ENCODE assay signal across 8 mouse cellular contexts in the genomic region with DNA sequence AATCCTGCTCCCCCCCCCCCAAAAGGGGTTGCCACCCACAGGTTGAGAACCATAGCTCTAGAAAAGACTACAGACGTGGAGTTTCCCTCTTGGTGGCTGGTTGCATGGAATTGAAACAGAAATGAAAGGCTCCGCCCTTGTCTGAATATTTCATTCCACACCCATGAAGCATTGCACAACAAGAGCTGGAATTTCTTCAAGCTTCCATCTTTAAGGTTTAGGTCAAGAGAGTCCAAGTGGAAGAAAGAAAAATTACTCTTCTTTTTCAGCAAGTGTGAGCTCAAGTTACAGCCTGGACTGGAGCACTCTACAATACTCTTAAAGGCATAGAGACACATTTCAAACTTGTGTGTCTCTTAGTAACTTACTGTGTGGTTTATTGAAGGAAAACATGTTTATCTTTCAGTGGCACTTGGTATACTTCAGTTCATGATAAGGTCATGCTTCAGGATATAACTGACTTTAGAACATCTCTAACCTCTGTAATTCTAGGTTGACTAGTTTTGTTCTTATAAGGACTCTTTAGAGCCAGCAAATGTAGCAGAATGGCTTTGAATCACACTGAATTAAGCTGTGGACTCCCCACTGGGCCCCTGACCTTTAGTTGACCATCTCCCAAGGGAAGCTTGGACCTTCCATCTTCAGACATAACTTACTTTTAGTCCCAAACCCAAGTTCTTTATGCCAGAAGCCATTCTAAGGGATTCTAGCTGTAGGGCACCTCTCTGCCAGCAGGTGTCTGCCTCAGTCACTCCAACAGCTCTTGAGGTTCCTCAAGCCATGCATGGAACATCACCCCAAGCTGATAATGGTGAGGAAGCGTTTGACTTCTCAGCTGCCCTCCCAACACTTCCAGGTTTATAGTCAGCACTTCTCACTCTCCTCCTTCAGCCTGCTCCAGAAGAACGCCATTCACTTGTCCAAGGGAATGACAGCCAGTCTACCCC. TPM values are rescaled to one million over a fixed set of nuclear protein-coding genes. Genes with fewer than 3 reads are reported as not detected.
DNase-seq lines count a peak whose midpoint lies in the region; ATAC-seq and TF ChIP-seq lines count a peak whose summit lies in the region.

No protein-coding gene starts in this region.

- peaks cover 81% of the 10 kb centered on the region for H3K79me2 ChIP-seq in myocyte (ENCODE audit: control insufficient read depth, insufficient read depth)

- H3K27me3 ChIP-seq in cerebellum, adult 2 months (ENCODE audit: control insufficient read depth, insufficient read depth, low read length) = no peaks in the 10 kb centered on the region
- H3K27me3 ChIP-seq in kidney, postnatal 0 days (ENCODE audit: insufficient read depth, low read length) = no peaks in the 10 kb centered on the region
- no peaks in the 10 kb centered on the region for H3K27me3 ChIP-seq in myocyte (ENCODE audit: control insufficient read depth, insufficient read depth, insufficient read length)

- DNase-seq in cerebellum, adult 2 months = peak in 1 of 2 experiments; percentile 24
- no peak for DNase-seq in cerebellum, postnatal 10 days
- DNase-seq in urinary bladder, postnatal 14 days (ENCODE audit: low spot score) = peak; percentile 56
- DNase-seq in urinary bladder, postnatal 4 days (ENCODE audit: low spot score in 2 of 2) = no peak
- DNase-seq in kidney, postnatal 0 days (ENCODE audit: low spot score) = peak; percentile 79
- no peak for DNase-seq in frontal cortex, postnatal 10 days (ENCODE audit: low spot score in 2 of 2)

- TF ChIP-seq CTCF in cerebellum, adult 2 months (IDR thresholded peaks at IDR 0.05; ENCODE audit: borderline replicate concordance, insufficient read depth, low read depth, low read length) = no peak
- TF ChIP-seq CTCF in kidney, postnatal 0 days (IDR thresholded peaks at IDR 0.05; ENCODE audit: low read depth) = peak; percentile 26; the same call in 1 of the 2 replicates

- no peak for ATAC-seq in kidney, postnatal 0 days (replicated peaks; ENCODE audit: low FRiP score, low read depth)
- no peak for ATAC-seq in activated CD4-positive, CD25-positive, alpha-beta regulatory T cell, adult 4 months

- no peaks in the 10 kb centered on the region for H3K9me3 ChIP-seq in kidney, postnatal 0 days (replicated peaks; ENCODE audit: low read length)

- H3K36me3 ChIP-seq in kidney, postnatal 0 days (ENCODE audit: insufficient read depth, low read length) = no peaks in the 10 kb centered on the region
- H3K36me3 ChIP-seq in myocyte (ENCODE audit: control insufficient read depth, insufficient read depth) = peaks cover 9% of the 10 kb centered on the region

- no peak overlapping the region for H3K27ac ChIP-seq in cerebellum, adult 2 months (ENCODE audit: insufficient read depth, low read length)
- no peak overlapping the region for H3K27ac ChIP-seq in kidney, postnatal 0 days

- TF ChIP-seq POLR2A in cerebellum, adult 2 months (IDR thresholded peaks at IDR 0.05; ENCODE audit: borderline replicate concordance, insufficient read depth, low read length) = no peak
- TF ChIP-seq POLR2A in myocyte (IDR thresholded peaks at IDR 0.05; ENCODE audit: insufficient read length, low read depth) = no peak

- peaks cover 17% of the 10 kb centered on the region for H3K4me1 ChIP-seq in cerebellum, adult 2 months (ENCODE audit: control insufficient read depth, insufficient read depth, low read length)
- peaks cover 6% of the 10 kb centered on the region; the same call in 1 of the 2 replicates for H3K4me1 ChIP-seq in kidney, postnatal 0 days (replicated peaks; ENCODE audit: insufficient read depth, low read length)

- H3K4me3 ChIP-seq in cerebellum, adult 2 months (replicated peaks; ENCODE audit: insufficient read depth, low read depth, low read length) = peak overlapping the region; percentile 6
- H3K4me3 ChIP-seq in kidney, postnatal 0 days (replicated peaks; ENCODE audit: low read depth, low read length) = no peak overlapping the region
- H3K4me3 ChIP-seq in myocyte = peak overlapping the region; percentile 63

- no peak overlapping the region for H3ac ChIP-seq in myocyte (ENCODE audit: control insufficient read depth, insufficient read length)

- WGBS in cerebellum, adult 2 months = 52% methylated on average over 4 of the region's 4 CpGs
- WGBS in kidney, postnatal 0 days = 74% methylated on average over 4 of the region's 4 CpGs

- no peak overlapping the region for H3K9ac ChIP-seq in kidney, postnatal 0 days (ENCODE audit: low read depth, low read length)

- H3K4me2 ChIP-seq in kidney, postnatal 0 days (ENCODE audit: low read length) = peak overlapping the region; percentile 63
- peak overlapping the region; percentile 90 for H3K4me2 ChIP-seq in myocyte (ENCODE audit: low read depth)

TF ChIP-seq in myocyte, 11 proteins besides CTCF, POLR2A, EP300 and RAD21:
- TF ChIP-seq REST (IDR thresholded peaks at IDR 0.05; ENCODE audit: insufficient read depth, insufficient read length) (no peak), CEBPB (IDR thresholded peaks at IDR 0.05; ENCODE audit: insufficient read depth, poor library complexity, severe bottlenecking) (peak; percentile 98)

RNA-seq across cellular contexts. Expression of gene Cd47, which starts 58.8 kb away (rescaled TPM):
- polyA plus RNA-seq in cerebellum, adult 2 months (2012; rRNA removed) = 123 and 133 TPM in 2 replicates
- polyA plus RNA-seq in kidney, postnatal 0 days (2015; fragmentation: Nextera tagmentation; extraction: Ambion mirVana) = 95.6 and 99.0 TPM in 2 replicates
- 79.4 TPM for polyA plus RNA-seq in myocyte (2012; fragmentation: generic; extraction: Trizol)
- polyA plus RNA-seq in activated CD4-positive, CD25-positive, alpha-beta regulatory T cell, adult 4 months (2017; shearing (Covaris generic)) = 100 to 1,000 TPM; 296 to 343 TPM

Comparison
In these comparisons a context has a peak if more than half of its experiments do, and no peak if none do; other contexts are left out.
1. DNase-seq: peak in urinary bladder, postnatal 14 days (single experiment) and kidney, postnatal 0 days (single experiment); none in cerebellum, postnatal 10 days (0 of 2), urinary bladder, postnatal 4 days (0 of 2) and frontal cortex, postnatal 10 days (0 of 2).